Mouse (Mus musculus): ENCODE results near the gene Nin.

GRCm38 (mm10) chr12:70093266-70093893 lies 20.1 kb downstream of the Nin start:
- no peak for TF ChIP-seq CTCF (IDR thresholded peaks at IDR 0.05; ENCODE audit: low read depth)
- TF ChIP-seq EP300 (IDR thresholded peaks at IDR 0.05; ENCODE audit: low read depth), result no peak
